Mouse (Mus musculus) embryonic fibroblast, embryonic 13.5 days (primary cell): ENCODE measurements around the gene Tgds.

ENCODE experiments used
- CTCF ChIP-seq: IDR thresholded peaks from 2 replicates; pipeline ENCODE4 v1.5.1; 2011; ENCODE audit warnings: mild to moderate bottlenecking, control low read depth, low read length, moderate library complexity, borderline replicate concordance; ENCODE audit not compliant: insufficient read depth
- POLR2A ChIP-seq: IDR thresholded peaks from 2 replicates; pipeline ENCODE4 v1.6.1; 2011; ENCODE audit warnings: low read depth, mild to moderate bottlenecking, control low read depth, low read length, moderate library complexity

GRCm38 (mm10) chr14:118113116-118113515 lies 19.4 kb downstream of the Tgds start:
- TF ChIP-seq POLR2A (no peak), CTCF (no peak)
